Mouse (Mus musculus) ES-E14 (cell line): ENCODE data around the gene Lrguk.

Experiments used
- CHD2 ChIP-seq: IDR thresholded peaks from 2 replicates; pipeline ENCODE4 v1.6.1; 2014; ENCODE audit warnings: mild to moderate bottlenecking, low read depth, low read length, inconsistent platforms
- HCFC1 ChIP-seq: IDR thresholded peaks from 2 replicates; pipeline ENCODE4 v1.6.1; 2012; ENCODE audit warnings: low read length, inconsistent platforms, borderline replicate concordance; ENCODE audit not compliant: insufficient read depth
- MAFK ChIP-seq: IDR thresholded peaks from 2 replicates; pipeline ENCODE4 v1.6.1; 2014; ENCODE audit warnings: mild to moderate bottlenecking, low read depth, low read length, inconsistent platforms; ENCODE audit not compliant: insufficient read depth
- ZC3H11A ChIP-seq: IDR thresholded peaks from 2 replicates; pipeline ENCODE4 v1.6.1; 2012; ENCODE audit warnings: low read depth, mild to moderate bottlenecking, inconsistent platforms, low read length, borderline replicate concordance
- ZNF384 ChIP-seq: IDR thresholded peaks from 2 replicates; pipeline ENCODE4 v1.6.1; 2012; ENCODE audit warnings: low read depth, low read length, inconsistent platforms

- TF ChIP-seq MAFK: no peak
- TF ChIP-seq ZC3H11A: no peak
- TF ChIP-seq CHD2: no peak
- TF ChIP-seq HCFC1: no peak
- TF ChIP-seq ZNF384: no peak
Observed at GRCm38 (mm10) chr6:34174715-34175114, 145.5 kb downstream of the Lrguk start.
